Mouse (Mus musculus) cerebellum, adult 18-20 months (tissue): ENCODE measurements around the gene Fbxo9.

Experiments used
- DNase-seq, 2 experiments: peaks; one replicate each; pipeline ENCODE4 v3.0.0; 2021

The Fbxo9 gene

DNA sequence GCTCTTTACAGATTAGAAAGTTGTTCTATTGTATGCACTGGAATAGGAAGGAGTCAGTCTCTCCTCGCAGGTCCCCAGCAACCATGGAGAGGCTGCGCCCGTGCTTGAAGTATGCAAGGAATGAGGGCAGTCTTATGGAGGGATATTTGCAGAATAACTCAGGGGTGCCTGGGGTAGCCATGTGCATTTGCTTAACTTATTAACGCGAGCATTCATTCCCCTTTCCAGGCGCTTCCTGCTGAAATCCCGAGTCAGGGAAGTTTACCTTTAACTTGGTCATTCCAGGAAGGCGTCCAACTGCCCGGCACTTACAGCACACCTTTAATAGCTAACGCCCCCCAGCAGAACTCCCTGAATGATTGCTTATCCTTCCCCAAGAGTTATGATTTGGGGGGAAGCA is 44.7 kb downstream of the Fbxo9 start:
- no peak for DNase-seq

DNA sequence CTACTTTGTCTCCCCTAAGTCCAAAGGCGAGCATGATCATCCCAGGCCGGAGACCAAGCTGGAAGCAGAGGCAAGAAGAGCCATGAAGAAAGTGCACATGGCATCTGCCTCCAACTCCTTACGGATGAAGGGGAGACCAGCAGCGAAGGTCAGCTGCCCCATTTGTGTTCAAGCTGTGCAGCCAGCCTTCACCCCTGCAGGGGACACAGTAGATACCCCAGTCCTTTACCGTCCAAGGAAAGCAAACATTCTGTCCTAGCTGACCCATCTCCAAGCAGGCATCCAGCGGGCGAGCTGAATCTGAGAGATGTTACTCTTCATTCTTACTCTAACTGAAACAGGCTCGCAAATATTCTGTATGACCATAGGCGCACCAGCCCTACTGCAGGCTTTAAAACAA is 46.5 kb downstream of the Fbxo9 start:
- no peak for DNase-seq

DNA sequence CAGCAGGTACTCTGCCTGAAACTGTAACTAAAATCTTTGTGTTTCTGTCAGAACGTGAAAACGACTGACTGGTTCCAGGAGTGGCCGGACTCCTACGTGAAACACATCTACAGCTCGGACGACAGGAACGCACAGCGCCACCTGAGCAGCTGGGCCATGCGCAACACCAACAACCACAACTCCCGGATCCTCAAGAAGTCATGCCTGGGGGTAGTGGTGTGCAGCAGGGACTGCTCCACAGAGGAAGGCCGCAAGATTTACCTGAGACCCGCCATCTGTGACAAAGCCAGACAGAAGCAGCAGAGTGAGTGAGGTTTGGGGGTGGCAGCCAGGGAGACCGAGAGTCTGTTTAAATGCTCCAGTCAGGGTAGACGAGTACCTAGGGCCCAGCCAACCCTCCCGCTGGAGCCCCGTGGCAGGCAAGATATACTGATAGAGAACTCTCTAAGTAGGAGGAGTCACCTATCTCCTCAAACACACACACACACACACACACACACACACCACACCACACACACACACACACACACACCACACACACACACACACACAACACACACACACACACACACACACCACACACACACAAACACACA is 49.2 kb downstream of the Fbxo9 start:
- DNase-seq, result no peak

DNA sequence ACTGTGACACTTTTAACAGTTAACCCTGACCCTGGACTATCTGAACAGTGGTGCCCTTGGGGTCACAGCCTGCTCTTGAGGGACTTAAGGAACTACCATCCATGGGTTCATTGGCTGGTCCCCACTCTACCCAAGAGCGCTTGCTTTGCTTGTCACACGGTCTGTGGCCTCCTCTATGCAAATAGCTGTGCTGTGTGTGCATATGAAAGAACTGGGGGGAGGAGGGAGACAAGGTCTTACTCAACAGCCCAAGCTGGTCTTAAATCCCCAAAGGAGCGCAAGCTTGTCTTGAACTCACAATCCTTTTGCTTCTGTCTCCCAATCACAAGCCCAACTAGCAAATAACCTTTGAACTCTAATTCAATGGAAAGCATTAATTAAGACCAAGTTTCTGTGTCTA is 54.6 kb downstream of the Fbxo9 start:
- no peak for DNase-seq

DNA sequence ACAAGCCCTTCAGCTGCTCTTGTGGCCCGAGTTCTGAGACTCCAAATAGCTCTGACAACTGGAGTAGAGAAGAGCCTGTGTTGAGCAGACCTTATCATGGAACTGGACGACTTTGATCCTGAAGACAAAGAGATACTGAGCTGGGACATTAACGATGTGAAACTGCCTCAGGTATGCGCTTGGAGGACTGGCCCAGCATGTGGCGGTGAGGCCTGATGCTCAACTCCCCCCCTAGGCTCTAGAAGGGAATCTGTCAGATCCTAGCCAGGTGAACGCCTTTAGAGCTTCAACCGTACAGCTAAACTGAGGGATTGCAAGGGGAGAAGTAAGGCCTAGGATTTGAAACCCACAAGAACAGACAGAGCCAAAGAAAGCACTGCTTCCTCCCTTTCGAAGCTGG is 55.0 kb downstream of the Fbxo9 start:
- no peak for DNase-seq

DNA sequence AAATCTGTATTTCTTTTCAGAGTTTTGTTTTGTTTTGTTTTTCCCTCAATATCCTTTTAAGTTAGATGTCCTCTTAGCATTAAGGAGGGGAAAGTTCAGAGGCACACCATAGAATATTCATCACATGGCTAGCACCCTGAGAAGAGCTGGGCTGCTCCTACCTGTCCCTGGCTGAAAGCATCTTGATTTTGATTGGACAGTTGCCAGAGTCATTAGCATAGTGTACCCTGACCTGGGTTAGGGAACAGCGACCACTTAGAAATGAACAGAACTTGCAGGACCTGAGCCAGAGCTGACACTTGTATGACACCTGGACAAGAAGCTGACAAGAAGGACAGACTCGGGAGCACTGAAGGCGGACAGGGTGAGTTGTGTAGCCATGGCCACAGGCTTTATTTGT is 57.2 kb downstream of the Fbxo9 start, which contains the start of gene Gcm1:
Gcm1 (plus strand) TSS at position 248 of the 400 bp plus-strand sequence.
- no peak for DNase-seq

DNA sequence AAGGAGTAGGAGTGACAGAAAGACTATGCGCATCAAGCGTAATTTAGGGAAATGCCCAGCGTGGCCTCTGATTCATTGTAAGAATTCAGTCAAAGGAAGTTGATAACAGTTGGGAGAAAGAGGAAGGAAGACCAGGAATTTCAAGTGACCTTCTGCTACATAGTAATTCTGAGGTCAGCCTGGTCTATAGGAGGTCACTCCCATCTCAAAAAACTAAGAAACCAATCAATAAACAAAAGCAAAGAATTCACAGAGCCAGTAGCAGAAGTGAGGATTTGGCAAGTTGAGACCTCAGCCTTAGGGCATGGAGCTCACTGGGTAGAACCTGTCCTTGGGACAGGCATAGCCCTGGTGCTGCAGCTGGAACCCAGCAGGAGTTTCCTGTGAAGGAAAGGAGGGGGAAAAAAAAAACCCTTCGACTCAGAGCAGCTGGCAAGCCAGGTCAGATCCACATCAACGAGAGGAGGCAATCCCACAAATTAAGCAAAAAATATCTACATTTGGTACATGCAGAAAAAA is 58.4 kb downstream of the Fbxo9 start:
- DNase-seq, result no peak

DNA sequence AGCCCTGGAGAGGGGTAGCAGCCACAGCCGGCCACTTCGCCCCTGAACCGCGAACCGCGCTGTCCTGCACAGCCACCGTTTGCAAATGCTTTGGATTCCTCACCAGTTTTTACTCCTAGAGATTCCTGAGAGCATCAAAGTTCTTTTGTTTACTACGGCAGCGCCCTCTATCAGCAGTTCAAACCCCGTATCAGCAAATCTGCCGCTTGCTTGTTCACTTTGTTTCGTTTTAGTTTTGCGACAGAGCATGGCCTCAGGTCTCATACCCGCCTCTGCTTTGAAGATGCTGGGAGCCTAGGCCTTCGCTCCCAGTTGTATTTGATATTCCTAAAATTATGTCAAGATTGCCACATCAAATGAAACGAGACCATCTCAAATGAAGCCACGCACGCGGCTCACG is 62.1 kb downstream of the Fbxo9 start:
- peak in 1 of 2 experiments; percentile 7 for DNase-seq

DNA sequence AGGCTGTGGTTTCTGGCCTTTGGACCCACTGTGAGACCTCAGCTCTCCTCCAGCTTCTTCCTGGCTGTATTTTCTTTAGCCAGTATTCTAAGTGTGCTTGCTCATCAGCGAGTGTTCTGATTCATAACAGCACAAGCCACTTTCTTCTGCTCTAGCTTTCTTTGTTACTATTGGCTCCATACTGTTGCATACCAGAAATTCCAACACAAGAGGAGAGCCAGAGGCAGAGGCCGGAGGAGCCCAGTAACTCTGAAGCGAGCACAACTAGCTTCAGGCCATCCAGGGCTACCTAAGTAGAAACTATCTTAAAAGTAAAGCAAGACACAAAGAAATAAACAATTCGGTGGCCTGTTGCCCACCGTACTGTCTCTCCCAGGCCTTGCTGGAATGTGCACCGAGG is 63.7 kb downstream of the Fbxo9 start:
- DNase-seq, result no peak

DNA sequence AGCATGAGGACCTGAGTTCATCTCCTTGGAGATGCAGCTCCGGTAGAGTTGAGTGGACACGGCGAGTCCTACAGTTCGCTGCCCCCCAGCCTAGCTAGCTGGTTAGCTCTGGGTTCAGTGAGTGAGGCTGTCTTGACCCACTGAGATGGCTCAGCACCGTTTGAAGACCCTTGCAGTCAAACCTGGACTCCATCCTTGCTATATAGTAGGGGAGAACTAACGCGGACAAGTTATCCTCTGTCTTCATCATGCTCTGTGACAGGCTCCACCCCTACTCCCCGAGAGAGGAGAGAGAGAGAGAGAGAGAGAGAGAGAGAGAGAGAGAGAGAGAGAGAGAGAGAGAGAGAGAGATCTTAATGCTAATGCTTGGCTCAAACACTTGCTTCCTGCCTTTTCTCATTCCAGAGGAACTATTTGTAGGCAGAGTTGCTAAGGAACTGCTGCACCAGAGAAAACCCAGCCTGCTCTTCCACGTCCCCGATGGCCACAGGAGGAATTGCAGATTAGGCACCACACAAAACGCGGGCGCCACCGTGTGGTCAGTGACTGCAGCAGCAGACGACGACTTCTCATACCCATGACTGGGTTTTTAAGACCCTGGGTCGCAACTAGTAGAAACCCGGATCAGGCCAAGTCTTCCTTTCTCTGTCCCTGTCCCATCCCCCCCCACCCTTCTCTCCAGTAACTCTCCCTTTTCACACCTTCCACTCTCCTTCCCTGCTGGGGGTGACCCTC is 69.9 kb downstream of the Fbxo9 start:
- DNase-seq, result peak; percentile 47 to 74

DNA sequence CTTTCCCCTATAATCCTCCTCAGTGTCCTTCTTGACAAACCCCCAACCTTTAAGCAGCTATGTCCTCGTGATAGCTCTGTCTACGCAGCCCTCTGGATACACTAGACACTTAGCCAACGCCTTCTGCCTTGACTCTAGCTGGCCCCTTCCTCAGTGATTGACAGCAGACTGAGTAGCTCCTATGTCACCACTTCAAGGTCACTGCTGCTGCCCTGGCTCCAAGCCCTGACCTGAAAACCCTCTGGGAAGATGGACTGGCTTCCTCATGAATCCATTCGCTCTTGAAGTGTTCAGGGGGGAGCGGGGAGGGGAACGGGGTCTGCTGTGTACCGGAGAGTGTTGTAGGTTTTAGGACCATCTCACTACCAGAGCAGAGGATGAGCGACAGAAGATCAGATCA is 73.0 kb downstream of the Fbxo9 start:
- DNase-seq, result no peak

DNA sequence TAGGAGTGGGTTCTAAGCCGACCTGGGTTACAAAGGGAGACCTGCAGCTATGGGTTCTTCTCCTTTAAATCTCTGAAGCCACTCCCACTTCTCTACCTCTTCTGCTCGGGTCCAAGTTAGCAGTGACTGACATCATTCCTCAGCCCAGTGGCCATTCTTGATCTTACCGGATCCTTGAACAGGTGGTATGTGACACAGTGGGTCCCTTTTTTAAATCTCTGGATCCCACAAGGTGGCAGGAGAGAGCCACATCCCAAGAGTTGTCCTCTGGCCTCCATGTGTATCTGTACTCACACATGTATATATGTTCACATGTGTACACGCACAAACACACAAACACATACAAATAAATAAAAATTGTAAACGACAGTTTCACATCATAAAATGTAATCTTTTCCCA is 73.6 kb downstream of the Fbxo9 start:
- no peak for DNase-seq

DNA sequence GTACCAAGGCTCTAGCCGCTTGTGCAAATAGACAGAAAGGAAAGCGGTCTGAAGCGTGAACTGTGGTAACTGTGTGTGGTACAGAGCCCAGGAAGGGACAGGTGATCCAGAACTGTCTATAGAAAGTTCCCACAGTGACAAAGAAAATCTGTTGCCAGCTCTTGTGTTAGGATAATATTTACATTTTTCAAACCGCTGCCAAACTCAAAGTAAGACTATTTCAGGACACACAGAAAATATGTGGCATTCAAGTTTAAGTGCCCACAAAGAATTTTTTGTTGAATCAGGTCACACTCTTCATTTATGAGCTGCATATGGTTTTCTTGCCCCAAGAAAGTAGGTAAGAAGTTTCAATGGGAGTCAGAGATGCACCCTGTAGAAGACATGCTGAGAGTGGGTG is 75.9 kb downstream of the Fbxo9 start:
- DNase-seq, result no peak
